Mouse (Mus musculus): ENCODE measurements around the gene Mitd1.
A peak's percentile ranks its signal among the peaks of the same experiment; 100 is the strongest.

The Mitd1 gene

DNA sequence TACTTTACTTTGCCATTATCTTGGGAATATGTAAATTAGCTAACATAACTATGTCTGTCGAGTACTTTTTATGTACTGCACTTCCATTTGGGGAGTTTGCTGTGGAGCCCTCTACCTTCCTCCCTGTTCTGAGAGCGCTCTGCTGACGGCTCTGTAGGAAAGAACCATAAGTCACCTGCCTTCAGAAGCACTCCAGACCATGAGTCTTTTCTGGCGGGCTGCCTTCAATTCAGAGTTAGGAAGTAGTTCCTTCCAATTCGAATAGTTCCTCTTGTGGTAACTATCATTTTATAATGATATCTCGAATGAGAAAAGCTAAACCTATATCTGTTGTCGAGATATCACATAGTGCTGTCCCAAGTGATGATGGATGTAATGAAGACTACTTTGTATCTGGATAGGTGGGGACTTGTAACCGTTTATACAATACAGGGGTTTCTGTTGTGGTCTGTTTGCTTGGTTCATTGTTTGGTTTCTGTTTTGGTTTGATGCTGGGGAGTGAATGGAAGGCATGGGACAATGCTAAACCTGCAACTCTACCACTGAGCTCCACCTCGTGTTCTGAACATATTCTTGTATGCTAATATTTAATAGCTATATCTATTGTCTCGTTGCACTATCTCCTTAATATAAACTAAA lies 22.4 kb downstream of the Mitd1 start:
- no peak for DNase-seq (ENCODE audit: low spot score in 2 of 2)

DNA sequence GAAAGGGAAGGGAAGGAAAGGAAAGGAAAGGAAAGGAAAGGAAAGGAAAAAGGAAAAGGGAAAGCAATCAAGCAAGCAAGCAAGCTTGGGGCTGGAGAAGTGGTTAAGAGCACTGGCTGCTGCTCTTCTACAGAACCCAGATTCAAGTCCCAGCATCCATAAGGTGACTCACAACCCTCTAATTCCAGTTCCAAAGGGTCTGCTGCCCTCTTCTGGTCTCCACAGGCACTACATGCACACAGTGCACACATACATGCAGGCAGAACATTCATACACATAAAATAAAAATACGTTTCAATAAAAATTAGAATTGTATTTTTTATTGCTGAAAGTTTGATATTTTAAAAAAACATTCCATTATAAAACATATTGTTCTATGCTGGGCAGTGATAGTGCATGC lies 23.2 kb downstream of the Mitd1 start:
- DNase-seq (ENCODE audit: low spot score in 2 of 2), result peak in 1 of 2 experiments; percentile 13

DNA sequence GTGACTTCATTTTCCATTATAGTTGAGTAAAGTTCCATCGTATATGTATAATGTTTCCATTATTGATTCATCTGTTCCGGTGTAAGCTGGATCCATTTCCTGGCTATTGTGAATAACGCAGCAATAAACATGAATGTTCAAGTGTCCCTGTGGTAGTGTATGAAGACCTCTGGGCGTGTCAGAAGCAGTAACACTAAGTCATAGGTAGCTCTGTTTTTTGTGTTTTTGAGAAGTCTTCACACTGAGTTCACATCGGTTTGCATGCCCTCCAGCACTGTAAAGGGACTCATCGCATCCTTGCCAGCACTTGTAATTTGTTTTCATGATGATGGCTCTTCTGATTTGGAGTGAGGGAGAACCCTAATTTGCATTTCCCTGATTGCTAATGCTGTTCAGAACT lies 23.9 kb downstream of the Mitd1 start, which contains the start of gene Tsga10:
Gene Tsga10, minus strand, starts transcription at position 144 of the 400 bp plus-strand sequence.
- DNase-seq (ENCODE audit: low spot score in 2 of 2), result no peak

DNA sequence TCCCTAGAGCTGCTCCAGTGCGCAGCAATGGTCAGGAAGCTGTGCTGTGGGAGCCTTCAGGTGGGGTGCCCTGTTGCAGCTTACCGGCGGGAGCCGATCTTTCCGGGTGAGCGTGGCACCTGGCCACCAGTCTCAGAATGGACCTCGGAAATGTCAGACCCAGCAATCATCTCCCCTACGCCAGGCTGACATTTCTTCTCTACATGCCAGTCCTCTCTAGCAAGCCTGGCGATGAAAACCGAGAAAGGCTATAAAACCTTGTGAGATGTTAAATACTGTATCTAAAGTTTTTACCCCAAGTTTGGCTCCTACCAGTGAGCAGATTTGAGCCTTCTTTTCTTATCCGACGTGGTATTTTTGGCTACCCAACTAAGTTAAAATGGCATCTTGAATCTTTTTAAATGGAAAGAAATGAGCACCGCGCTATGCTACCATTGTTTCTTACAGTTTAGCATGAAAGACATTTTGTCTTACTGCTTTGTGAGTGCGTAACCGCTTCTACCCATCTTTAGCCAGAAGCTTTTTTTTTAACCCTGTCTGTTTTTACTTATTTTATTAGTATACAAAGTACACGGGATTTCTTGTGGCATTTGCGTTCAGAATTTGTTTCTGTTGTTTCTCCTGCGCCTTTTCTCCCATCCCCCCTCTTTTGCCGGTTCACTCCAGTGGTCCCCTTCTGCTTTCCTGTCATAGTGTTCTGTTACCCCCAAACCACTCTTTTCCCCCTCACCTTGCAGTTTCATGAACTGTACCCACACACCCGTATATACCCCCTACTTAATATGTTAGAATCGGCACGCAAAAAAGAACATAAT lies 24.6 kb downstream of the Mitd1 start:
- DNase-seq (ENCODE audit: low spot score in 2 of 2), result peak in 1 of 2 experiments; percentile 20

DNA sequence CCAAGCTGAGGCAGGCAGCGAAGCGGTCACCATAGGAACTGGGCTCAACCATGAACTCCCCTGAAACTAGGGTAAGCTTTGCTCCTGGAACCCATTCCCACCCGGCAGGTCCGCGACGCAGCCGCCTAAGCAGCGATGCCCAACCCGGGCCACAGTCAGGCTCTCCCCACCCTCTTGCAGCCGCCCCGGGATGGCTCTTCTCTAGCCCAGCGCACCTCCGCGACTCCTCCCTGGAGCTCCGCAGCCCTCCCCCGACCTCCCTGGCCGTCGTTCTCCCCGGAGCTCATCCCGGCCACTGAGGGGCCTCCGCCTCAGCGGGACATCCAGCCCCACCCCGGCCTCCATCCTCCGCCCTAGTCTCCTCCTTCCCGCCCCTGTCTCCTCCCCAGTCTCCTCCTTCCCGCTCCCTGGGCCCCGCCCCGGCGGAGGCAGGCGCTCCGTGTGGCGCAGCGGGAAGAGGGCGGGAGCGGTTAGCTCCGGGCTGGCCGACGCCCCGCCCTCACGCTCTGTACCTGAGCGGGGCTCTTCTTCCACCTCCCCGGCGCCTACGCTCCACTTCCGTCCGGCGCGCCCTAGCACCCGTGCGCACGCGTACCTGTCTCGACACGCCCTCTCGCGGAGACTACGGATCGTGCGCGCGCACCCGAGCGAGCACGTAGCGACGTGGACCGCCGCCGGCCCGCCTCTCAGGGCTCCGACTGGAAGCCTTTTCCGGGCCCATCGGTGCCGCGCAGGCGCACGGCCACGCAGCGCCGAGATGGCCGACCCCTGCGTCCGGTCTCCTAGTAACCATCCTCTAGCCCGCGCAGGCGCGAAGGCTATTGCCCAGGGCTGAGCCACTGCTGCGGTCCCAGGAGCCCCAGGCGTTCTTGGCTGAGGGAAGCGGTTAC lies 25.5 kb downstream of the Mitd1 start:
- DNase-seq (ENCODE audit: low spot score in 2 of 2), result peak; percentile 99 to 100

DNA sequence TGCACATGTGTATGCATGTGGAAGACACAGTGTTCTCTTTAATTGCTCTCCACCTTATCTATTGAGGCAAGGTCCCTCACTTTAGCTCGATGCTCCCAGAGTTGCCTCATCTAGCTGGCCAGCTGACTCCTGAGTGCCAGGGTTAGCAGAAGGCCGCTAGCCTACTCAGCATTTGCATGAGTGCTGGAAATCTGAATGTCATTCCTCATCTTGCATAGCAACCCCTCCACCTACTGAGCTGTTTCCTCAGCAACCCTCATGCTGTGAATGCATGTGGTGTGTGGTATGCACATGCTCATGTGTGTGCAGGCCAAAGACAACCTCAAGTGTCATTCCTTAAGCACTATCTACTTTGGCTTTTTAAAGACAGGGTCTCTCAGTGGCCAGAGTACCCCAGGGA lies 39.5 kb downstream of the Mitd1 start:
- peak in 1 of 2 experiments; percentile 15 for DNase-seq (ENCODE audit: low spot score in 2 of 2)

DNA sequence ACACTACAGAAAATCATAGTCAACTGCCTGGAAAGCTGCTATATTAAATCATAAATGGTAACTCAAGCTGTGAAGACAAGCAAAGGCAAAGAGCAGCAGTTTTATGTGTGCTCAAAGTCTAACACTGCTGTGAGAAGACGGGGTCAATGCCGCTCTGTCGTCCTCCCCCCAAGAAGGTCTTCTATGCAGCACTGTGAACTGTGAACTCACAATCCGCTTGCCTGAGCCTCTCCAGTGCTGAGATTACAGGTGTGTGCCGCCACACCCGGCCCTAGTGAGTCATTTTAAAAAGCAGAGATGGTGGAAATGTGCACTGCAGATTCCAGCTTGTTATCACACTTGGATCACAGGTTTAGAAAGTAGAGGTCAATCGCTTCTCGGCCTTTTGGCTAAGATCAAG lies 43.3 kb downstream of the Mitd1 start:
- no peak for DNase-seq (ENCODE audit: low spot score in 2 of 2)

DNA sequence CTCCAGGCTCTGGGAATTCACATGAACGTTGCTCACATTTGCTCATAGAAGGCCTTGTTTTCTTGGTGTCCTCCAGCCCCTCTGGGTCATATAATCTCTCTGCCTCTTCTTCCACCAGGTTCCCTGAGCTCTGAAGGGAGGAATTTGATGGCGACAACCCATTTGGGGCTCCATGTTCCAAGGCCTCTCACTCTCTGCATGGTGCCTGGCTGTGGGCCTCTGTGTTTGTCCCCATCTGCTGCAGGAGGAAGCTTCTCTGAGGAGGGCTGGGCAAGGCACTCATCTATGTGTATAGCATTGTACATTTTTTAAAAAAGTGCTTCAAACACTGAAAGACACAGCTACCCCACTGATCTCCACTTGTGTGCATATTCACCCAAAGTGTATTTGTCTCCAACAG lies 58.5 kb downstream of the Mitd1 start:
- no peak for DNase-seq (ENCODE audit: low spot score in 2 of 2)
